Mouse (Mus musculus) cerebellum, adult (tissue): ENCODE results near the gene Cmklr1.
A peak's percentile ranks its signal among the peaks of the same experiment; 100 is the strongest.
"Not testable (repeated sequence)": the region's sequence is repeated elsewhere in the genome, so short reads cannot be mapped to it uniquely, and the experiment has no call there.

ENCODE experiments used
- ATAC-seq: cut with Nextera tagmentation; 2 replicates; pipeline ENCODE4 v1.9.2; 2017; ENCODE audit warnings: mild to moderate bottlenecking, moderate library complexity, mixed read lengths; ENCODE audit not compliant: insufficient number of reproducible peaks, low FRiP score, low TSS enrichment

Cmklr1 gene

DNA sequence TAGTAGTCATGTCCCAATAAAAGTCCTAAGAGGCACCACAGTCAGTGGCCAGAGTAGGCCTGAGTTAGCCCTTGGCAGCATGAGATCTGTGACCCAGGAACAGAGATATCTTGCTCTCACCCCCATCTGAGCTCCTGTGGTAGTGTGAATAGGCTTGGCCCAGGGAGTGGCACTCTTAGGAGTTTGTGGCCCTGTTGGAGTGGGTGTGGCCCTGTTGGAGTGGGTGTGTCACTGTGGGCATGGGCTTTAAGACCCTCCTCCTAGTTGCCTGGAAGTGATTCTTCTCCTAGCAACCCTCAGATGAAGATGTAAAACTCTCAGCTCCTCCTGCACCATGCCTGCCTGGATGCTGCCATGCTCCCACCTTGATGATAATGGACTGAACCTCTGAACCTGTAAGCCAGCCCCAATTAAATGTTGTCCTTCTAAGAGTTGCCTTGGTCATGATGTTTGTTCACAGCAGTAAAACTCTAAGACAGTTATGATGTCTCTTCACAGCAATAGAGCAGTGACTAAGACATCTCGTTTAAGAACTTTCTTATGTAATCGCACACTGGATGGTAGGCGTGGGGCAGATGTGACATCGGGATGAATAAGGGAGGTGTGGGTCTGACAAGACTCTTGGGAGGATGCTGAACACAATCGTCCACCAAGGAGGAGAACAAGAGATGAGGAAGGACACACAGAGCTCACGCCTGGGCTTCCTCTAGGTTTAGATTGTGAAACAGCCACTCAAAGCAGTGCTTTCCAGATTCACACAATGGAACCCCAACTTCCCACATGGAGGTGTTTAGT is 56.1 kb downstream of the Cmklr1 start:
- no peak for ATAC-seq

DNA sequence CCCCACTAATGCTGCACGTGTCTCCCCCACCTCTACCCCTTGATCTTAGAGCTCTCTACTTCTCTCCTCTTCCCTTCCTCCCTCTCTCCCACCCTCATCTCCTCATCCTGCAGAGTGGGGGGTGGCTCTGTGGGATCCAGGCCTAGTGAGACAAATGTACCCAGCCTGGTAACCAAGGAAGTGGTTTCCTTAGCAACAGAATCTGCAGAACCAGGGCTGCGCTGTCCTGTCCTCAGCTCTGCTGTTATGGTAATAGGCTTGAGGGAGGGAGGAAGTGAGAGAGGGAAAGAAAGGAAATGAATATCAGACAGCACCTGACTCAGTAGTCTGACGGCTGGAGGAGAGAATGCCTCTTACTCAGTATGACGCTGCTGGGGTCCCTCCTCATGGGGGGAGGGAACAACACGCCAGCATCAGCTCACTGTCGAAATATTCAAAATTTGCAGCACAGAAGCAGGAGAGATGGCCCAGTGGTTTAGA is 58.4 kb downstream of the Cmklr1 start:
- ATAC-seq = no peak

DNA sequence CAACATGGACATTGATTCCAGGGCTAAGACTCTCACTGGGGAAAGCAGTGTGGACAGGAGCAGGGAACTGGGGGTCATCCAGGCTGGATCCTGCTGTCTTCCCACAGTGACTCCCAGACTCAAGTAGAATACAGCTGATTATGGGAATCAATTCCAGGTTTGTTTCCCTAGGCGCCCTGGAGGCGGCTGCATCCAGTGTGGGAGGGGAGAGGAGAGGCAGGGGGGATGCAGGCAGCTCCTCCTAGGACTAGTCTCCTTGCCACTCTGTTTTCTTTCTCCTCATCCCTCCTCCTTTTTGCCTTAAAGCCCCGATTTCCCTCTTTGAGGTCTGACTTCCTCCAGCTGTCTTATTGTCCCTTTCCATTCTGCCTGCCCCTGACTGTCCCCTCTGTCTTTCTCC is 59.1 kb downstream of the Cmklr1 start:
- no peak for ATAC-seq

DNA sequence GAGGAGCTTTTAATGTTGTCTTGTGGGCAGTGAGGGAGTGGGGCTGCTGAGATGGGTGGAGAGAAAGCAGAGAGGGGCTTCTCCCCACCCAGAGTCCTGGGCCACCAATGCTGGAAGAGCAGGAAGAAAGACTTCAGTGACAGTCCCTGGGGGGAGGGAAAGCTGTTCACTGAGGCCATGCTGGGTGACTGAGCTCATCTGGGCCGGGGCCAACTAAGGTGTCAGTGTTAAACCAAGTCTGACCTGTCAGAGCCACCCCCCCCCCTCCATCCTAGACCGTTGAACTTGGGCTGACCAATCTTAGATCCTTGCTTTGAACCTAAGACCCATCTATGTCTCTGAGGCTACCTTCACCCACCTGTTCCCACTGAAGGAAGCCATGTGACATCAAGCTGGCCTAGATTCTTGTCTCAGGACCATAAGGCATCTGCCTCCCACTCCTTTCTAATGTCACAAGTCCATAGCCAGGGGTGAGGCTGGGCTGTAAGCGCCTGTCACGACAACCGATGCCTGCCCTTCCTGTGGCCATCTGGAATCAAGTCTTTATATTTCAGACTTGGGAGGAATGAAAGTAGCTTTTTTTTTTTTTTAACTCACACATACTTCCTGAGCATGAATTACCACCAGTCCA is 60.1 kb downstream of the Cmklr1 start:
- peak; percentile 23; the same call in 1 of the 2 replicates for ATAC-seq

DNA sequence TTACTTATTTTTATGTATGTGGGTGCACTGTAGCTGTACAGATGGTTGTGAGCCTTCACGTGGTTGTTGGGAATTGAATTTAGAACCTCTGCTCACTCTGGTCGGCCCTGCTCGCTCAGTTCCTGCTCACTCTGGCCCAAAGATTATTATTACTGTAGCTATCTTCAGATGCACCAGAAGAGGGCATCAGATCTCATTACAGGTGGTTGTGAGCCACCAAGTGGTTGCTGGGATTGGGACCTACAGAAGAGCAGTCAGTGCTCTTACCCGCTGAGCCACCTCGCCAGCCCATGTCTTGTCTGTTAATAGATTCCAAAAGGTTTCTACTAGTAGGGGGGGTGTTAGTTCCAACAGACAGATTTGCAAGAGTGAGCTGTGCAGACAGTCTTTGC is 63.8 kb downstream of the Cmklr1 start:
- not testable (repeated sequence) for ATAC-seq

DNA sequence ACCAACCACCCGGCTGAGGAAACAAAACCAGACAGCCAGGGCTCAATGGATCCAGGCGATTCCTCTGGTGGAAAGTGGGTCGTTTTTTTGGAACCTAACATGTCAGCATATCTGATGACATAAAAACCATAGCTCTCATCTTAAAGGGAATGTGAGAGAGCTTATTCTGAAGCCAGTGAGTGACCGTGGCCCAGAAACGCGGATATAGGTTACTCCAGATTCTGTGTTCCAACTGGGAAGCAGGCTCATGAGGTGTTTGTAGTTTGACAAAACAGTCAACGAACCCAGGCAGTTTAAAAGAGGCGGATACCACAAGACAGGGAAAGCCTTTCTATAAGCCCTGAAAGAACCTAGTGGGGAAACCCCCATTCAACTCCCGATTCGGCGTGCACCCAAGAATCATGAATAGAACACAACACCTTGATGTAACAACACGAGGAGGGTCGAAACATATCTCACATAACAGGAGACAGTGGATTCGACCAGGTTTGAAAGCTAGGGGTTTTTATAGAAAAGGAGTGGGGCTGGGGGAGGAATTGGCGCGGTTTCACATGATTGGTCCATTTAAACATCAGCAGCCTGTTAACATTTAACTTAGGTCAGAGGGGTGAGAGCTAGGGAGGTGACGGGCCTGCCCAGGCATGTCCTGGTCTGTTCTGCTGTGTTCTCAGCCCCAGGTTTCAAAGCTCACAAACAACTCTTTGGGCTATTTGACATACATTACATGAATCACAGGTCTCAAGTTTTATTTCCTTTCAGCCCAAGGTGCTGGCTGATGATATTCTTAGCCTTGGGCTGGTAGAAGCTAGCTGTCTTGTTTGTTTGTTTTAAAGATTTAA is 64.4 kb downstream of the Cmklr1 start:
- not testable (repeated sequence) for ATAC-seq

DNA sequence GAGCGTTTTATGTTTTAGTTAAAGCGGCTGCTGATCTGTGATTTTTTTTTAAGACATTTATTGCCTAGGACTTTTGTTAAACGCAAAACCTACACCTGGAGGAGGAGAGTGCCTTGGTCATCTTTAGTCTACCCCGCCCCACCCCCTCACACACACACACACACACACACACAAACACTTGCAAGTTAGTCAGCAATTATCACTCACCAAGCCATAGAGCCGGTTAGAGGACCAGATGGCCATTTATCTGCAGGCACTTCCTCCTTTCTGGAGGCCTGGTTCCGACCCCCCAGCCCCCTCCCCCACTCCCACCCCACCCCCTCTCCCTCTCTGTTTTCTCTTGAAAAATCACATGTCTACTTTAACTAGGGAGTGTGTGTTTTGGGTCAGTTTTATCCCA is 65.8 kb downstream of the Cmklr1 start:
- no peak for ATAC-seq

DNA sequence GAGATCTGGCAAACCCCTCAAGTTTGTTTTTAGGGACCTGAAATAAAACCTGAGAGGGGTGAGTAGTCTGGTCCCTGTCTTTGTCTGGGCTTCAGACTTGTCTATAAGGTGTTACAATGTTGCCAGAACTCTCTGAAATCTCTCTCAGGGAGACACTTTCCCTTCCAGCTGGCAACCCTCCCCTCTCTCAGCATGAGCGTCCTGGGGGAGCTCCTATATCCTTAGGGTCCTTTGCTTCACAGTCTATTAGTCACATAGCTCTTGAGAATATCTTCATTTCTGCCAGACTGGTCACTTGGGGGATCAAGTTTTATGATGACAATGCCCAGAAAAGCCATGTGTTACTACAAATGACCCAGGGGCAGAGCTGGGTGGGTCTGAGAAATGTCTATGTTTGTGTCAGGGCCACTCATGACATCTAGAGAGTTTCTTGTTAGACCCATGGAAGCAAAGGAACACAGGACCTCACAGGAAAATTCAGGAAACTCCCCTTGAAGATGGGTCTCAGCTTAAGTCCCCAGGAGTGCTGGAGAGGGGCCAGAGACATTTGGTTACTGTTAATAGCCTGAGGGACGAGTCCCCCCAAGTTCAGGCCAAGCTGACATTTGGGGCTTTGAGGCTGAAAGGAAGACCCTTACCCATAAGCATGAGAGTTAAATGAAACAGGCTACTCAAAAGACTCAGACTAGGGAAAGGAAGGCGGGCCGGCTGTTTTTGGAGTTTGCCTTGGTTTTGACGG is 66.6 kb downstream of the Cmklr1 start:
- ATAC-seq = no peak

DNA sequence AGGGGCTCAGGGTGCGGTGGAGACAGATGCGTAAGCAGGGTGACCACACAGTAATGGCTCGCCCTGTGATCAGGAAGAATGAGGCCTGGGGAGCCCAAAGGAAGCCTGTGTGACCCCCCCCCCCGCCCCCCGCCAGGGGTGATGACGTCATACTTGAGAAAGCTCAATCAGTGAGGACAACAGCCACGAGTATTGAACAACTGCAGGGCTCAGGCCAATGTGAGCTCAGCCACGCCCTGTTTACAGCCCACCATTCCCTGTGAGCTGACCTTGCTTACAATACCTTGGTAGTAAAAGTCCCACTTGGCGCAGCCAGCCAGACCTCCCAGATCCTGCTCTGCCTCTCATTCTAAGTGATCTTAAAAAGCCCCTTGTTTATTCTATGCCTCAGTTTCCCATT is 69.4 kb downstream of the Cmklr1 start:
- no peak for ATAC-seq

DNA sequence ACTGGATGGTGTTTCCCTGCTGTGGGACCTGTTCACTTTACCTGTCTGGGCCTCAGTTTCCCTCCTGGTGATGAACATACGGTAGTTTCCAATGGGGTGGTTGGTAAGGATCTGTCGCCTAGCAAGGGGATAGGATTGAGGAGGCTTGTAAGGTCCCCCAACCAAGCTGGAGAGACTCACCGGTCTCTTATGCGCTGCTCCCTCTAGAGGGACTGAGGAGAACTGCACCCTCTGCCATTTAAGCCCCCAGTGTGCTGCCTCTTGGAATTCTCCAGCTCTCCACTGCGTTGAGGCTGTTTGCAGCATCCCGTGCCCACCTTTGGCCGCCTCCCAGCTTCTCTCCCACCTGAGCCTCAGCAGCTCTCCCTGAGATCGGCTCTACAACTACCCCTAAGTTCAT is 70.0 kb downstream of the Cmklr1 start:
- ATAC-seq = 0 out of 2 replicates have a peak, but pooled peaks have one; percentile 29

DNA sequence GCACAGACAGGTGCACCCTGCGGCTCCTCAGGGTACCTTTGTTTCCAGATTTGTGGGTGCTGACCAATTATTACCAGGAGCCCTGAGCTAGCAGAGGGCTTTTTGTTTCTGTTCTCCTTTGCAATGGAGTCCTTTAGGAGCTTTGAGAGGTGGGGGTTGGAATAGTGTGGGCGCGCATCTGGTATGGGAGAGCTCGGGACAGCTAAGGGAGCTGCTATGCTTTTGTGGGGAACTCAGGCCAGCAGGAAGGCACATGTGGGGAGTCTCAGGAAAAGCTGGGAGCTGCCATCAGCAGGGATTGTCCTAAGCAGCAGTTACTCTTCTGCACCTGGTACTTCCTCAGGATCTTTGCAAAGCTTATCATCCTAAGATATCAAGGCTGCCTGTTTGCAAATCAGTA is 71.1 kb downstream of the Cmklr1 start:
- no peak for ATAC-seq

DNA sequence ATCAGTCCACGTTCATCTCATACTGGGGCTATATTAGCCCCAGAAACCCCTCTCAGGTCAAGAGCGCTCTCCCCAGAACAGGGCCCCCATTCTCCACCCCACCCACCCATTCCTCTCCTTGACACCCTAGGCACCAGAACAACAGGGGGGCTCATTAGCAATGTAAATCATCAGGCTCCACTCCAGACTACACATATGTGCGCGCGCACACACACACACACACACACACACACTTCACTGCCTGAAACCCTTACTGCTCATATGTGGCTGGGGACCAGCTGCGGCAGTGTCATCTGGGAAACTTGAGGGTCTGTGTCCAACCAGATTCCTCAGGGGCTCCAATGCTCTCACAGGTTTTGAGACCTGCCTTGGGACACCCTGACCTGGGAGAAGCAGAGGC is 71.8 kb downstream of the Cmklr1 start:
- ATAC-seq = no peak

DNA sequence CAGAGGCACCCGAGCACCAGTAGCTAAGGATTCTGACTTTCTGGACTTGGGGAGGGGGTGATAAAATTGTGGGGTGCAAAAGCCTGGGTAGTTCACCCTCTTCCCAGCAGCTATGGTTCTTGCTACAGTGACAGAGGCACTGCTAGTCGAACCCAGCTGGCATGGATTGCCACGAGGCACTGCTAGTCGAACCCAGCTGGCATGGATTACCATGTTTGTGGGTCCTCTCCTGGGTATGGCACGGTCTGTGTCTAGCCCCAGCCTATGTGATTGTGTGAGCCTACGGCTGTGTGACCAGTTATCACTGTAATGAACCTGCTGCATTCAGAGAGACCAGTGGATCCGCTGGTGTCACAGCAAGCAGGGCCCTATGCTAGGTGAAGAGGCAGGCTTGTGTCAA is 72.7 kb downstream of the Cmklr1 start:
- no peak for ATAC-seq

DNA sequence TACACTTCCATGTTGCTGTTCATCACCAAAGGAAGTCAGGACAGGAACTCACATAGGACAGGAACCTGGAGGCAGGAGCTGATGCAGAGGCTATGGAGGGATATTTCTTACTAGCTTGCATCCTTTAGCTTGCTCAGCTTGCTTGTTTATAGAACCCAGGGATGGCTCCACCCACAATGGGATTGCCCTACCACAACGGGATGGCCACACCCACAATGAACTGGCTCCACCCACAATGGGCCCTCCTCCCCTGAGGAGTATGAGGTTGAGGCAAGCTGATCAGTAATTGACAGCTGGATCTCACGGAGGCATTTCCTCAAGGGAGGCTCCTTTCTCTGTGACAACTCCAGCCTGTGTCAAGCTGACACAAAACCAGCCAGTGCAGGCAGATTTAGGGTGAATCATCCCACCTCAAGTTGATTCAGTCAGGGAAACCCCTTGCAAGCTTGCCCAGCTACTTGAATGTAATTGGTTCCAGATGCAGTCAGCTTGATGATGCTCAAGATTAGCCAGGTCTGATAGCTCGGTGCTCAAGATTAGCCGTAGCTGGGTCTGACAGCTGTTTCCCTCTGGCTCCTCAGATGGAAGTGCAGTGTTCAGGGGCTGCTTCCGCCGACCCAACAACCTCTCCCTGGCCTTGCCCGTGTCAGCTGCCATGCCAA is 80.0 kb downstream of the Cmklr1 start:
- no peak for ATAC-seq

DNA sequence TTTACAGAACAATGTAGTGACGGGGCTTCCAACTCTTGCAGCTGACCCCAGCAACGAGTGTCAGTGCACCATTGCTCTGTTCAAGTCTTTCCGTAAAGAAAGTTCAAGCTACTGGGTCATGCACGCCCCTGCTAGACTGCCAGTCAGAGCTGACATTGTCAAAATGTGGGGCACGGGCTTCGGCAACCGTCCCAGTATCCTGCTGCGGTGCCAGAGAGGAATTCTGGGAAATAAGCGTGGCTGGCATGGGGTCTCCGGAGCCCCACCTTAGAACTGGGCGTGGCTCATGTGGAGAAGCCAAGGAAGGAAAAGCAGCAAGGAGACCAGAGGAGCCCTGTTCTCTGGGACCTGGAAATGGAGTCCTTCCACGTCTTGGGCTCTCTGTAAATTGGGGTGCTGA is 84.4 kb downstream of the Cmklr1 start:
- no peak for ATAC-seq

DNA sequence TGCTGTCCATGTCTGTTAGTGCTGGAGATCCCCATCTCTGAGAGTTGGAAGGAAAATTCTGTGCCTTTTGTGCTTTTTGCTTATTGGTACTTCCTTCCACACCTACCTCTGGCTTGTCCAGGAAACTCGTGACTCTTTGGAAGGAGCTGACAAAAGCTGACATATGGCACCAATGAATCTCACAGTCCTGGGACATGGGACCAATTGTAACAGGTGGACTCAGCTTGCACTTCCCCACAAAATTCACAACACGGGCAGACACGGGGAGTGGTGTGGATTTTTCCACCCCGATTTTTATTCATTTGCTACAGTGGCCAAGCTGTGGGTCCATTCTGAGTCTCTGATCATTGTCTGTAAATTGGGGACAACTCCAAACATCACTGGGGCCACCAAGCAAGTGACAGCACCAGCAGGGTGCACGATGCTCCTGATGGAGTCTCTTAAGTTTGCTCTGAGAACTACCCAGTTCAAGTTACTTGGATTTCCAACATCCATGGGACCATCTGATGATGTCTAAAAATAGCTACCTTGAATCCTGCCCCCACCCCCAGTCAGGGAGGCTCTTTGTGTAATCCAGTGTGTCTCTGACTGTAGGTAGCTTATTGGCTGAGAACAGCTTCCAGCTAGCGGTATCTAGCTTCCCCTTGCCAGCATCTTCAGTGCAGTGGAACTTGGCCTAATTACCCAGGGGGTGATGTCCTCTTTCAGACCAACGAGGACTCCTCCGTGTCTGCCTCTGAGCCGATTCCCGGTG is 84.9 kb downstream of the Cmklr1 start:
- ATAC-seq = peak; percentile 57; the same call in 1 of the 2 replicates

DNA sequence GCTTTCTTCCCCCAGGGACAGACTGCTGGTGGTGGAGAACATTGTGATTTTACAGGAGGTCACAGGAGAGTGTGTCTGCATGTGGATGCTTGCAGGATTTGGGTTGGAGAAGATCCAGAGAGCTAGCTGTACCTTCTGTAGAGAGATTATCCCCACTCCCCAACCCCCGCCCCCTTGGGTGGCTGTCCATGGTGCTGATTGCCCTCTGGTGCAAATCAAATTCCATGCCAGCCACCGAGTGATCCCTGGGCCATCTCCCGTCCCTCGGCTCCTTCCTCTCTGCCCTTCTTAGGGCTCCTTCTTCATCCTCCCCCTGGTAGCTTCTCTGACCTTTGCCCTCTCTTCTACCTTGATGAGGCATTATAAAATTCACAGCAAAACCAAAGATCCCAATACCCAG is 85.8 kb downstream of the Cmklr1 start:
- no peak for ATAC-seq
